Mouse (Mus musculus): ENCODE measurements around the gene Psen1.

GRCm38 (mm10) chr12:83702796-83703195, 14.8 kb downstream of the Psen1 start:
- TF ChIP-seq POLR2A (IDR thresholded peaks at IDR 0.05; ENCODE audit: low read depth, low read length) (no peak), CTCF (IDR thresholded peaks at IDR 0.05; ENCODE audit: extremely low read depth, insufficient read depth, insufficient read length, insufficient replicate concordance) (no peak)

Data from spleen, adult 2 months (tissue).